Mouse (Mus musculus) spleen, postnatal 36 days (tissue): Measurements from ENCODE around the gene Olfr181.

Experiments
- DNase-seq, 2 experiments: peaks; one replicate each; pipeline ENCODE4 v3.0.0; 2022; ENCODE audit warnings: low spot score in 2 of 2, mixed read lengths in 1 of 2

Olfr181 gene

DNA sequence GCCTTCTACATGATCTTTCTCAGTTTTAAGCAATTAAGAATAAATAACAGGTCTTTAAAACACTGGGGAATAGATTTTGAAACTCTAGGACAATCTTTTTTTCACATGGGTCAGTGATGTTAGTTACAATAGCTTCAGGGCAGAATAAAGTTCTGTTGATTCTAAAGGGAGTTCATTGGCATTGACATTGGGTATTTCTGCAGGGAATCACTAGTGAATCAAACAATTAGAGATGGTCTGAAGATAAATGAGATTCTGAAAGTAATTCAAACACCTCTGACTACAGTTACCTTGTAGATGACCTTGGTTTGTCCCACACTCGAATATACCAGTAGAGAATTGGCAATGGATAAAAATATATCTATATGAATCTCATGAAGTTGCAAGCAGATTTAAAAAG is at the start of gene Olfr181:
Gene Olfr181, minus strand, starts transcription at position 101 of the 400 bp plus-strand sequence.
- DNase-seq, result no peak

DNA sequence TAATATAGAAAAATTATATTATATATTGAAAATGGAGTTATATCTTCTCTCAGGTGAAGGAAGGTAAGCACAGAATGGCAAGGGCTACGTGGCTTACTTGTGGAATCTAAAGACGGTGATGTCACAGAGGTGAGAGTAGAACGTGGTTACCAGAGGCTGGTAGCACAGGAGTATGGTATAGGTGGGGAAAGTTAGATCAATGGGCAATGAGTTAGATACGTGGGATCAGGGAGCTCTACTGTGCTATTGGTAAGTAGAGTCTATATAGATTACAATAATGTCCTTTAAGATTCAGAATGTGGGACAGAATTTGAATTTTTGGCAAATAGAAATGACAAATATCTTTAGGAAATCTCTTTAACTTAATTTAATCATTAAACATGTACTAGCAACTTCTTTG is 737 bp upstream of the Olfr181 start, which contains the start of gene Olfr180:
Gene Olfr180, minus strand, starts transcription at position 101 of the 400 bp plus-strand sequence.
- no peak for DNase-seq

DNA sequence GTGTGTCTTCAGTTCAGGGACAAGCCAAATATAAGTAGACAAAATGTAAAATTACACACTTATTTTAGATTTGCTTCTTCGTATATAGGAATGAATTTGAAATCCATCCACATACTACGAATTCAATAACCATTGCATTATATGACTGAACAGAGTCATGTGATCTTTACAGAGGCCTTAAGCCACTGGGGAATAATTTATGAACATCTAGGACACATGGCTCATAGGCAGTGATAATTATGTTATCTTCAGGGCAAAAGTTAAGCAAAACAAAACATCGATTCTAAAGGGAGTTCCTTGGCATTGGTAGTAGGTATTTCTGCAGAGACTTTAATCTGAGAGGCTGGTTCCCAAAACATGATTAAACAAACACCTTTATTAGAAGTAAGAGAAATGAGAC is 36.6 kb downstream of the Olfr181 start, which contains the start of gene Olfr178:
Gene Olfr178, minus strand, starts transcription at position 101 of the 400 bp plus-strand sequence.
- DNase-seq, result no peak

DNA sequence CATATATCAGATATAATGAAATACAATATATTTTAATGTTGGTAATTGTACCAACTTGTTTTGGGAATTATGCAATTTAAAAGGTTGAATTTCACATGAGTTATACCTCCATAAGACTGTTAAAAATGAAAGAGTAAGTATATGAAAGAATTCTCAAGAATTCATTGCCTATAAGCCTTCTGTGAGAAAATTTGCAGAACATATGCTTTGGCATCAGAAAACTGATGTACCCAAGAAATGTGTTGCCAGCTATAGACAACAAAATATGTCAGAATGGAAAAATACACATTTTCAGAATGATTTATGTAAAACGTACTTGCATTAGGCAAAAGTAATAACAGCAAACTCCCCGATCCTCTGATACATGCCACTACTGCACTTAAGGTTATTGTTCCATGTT is 44.1 kb downstream of the Olfr181 start:
- no peak for DNase-seq
